24 mouse cellular contexts compared by ENCODE assay signal in the genomic region with DNA sequence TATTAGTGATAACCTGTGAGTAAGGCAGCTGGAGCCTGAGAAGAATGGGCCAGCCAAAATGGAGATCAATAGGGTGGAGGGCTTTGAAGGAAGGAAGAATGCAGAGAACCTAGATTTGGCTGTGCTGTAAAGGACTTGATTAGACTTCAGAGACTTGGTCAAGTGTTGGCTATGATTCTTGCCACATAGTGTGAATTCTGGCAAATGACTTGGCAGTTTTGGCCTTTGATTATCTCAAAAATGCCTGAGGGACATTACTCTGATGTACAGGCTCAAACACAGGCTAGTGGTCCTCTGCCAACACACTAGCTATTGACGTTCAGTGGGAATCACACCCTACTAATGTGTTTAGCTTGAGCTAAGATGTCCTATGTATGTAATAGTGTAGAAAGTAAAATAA.
DNase-seq lines count a peak whose midpoint lies in the region; ATAC-seq lines count a peak whose summit lies in the region.
"Had no signal": no experiment of that assay in that cellular context is flagged by ENCODE, and none has a peak within 500 bp of the region (broad histone marks: within the 10 kb centered on the region; RNA-seq: fewer than 3 reads in every experiment).

No protein-coding gene starts in this region.

- no peak overlapping the region for H3K4me2 ChIP-seq in heart, embryonic 12.5 days
- H3K4me2 ChIP-seq in liver, embryonic 11.5 days: no peak overlapping the region
- H3K4me2 ChIP-seq: forebrain, embryonic 13.5 days; hindbrain, embryonic 13.5 days; intestine, embryonic 15.5 days had no signal

- ATAC-seq in heart, embryonic 12.5 days (ENCODE audit: insufficient number of reproducible peaks, low FRiP score): no peak
- ATAC-seq in liver, embryonic 11.5 days (replicated peaks; ENCODE audit: low FRiP score): no peak
- ATAC-seq: CD4-positive, CD25-positive, alpha-beta regulatory T cell, adult 4 months; forebrain, embryonic 13.5 days; forebrain, embryonic 16.5 days; hindbrain, embryonic 16.5 days; intestine, embryonic 15.5 days; Patski had no signal

- whole genome bisulfite sequencing in heart, embryonic 12.5 days: 53% methylated on average over 1 of the region's 1 CpGs
- WGBS in heart, embryonic 10.5 days: 79% methylated on average over 1 of the region's 1 CpGs
- 46% methylated on average over 1 of the region's 1 CpGs for WGBS in liver, embryonic 11.5 days

- no peaks in the 10 kb centered on the region for H3K36me3 ChIP-seq in heart, embryonic 12.5 days
- no peaks in the 10 kb centered on the region for H3K36me3 ChIP-seq in heart, embryonic 10.5 days
- no peaks in the 10 kb centered on the region for H3K36me3 ChIP-seq in liver, embryonic 11.5 days (ENCODE audit: control insufficient read depth, insufficient read depth, low read length)
- H3K36me3 ChIP-seq: forebrain, embryonic 10.5 days; hindbrain, embryonic 10.5 days; hindbrain, embryonic 13.5 days; intestine, embryonic 15.5 days had no signal

- no peaks in the 10 kb centered on the region for H3K27me3 ChIP-seq in heart, embryonic 12.5 days (replicated peaks)
- H3K27me3 ChIP-seq in heart, embryonic 10.5 days (ENCODE audit: insufficient read depth, poor library complexity, severe bottlenecking): no peaks in the 10 kb centered on the region
- no peaks in the 10 kb centered on the region for H3K27me3 ChIP-seq in liver, embryonic 11.5 days (replicated peaks; ENCODE audit: control insufficient read depth, insufficient read depth, low read length)
- H3K27me3 ChIP-seq: forebrain, embryonic 13.5 days; hindbrain, embryonic 13.5 days; intestine, embryonic 15.5 days; Patski had no signal

- intact Hi-C loops in heart, postnatal 10 days (cut with DNase I): loop anchor here (10.0 kb wide), 1 partner anchor 223 kb away; no protein-coding TSS in a partner anchor

- DNase-seq in heart, adult 8-10 months (ENCODE audit: low spot score): peak; percentile 49
- DNase-seq in heart, postnatal 10 days: peak; percentile 58 to 59
- DNase-seq in heart, embryonic 10.5 days (ENCODE audit: low spot score): no peak
- peak; percentile 50 for DNase-seq in Muller cell, postnatal 12 days (ENCODE audit: inconsistent ontology term)
- peak; percentile 3 for DNase-seq in NIH3T3 (ENCODE audit: low read depth)
- no peak for DNase-seq in liver, embryonic 11.5 days (ENCODE audit: low spot score)
- DNase-seq: adrenal gland, adult 2 months; adrenal gland, postnatal 14 days; cerebellum, adult 11 months; cerebellum, adult 8-10 months; gastrocnemius, postnatal 10 days; gastrocnemius, postnatal 36 days; kidney, adult 11 months; kidney, adult 8-10 months had no signal

- no peaks in the 10 kb centered on the region for H3K4me1 ChIP-seq in heart, embryonic 12.5 days (replicated peaks)
- no peaks in the 10 kb centered on the region for H3K4me1 ChIP-seq in heart, embryonic 10.5 days
- H3K4me1 ChIP-seq in liver, embryonic 11.5 days (replicated peaks; ENCODE audit: control insufficient read depth, insufficient read depth, low read length): no peaks in the 10 kb centered on the region
- H3K4me1 ChIP-seq: forebrain, embryonic 10.5 days; forebrain, embryonic 13.5 days; hindbrain, embryonic 10.5 days; hindbrain, embryonic 13.5 days; intestine, embryonic 15.5 days had no signal

- H3K4me3 ChIP-seq in heart, embryonic 12.5 days: no peak overlapping the region
- H3K4me3 ChIP-seq in heart, embryonic 10.5 days: no peak overlapping the region
- H3K4me3 ChIP-seq in liver, embryonic 11.5 days (ENCODE audit: low read depth, low read length): no peak overlapping the region
- H3K4me3 ChIP-seq: forebrain, embryonic 10.5 days; forebrain, embryonic 13.5 days; hindbrain, embryonic 10.5 days; hindbrain, embryonic 13.5 days; intestine, embryonic 15.5 days had no signal

- H3K9me3 ChIP-seq in heart, embryonic 12.5 days (replicated peaks): no peaks in the 10 kb centered on the region
- H3K9me3 ChIP-seq in heart, embryonic 10.5 days: no peaks in the 10 kb centered on the region
- H3K9me3 ChIP-seq in liver, embryonic 11.5 days (ENCODE audit: control insufficient read depth, low read length): no peaks in the 10 kb centered on the region
- H3K9me3 ChIP-seq: forebrain, embryonic 10.5 days; forebrain, embryonic 13.5 days; hindbrain, embryonic 10.5 days; hindbrain, embryonic 13.5 days; intestine, embryonic 15.5 days had no signal

- H3K27ac ChIP-seq in heart, embryonic 12.5 days (ENCODE audit: poor library complexity, severe bottlenecking): no peak overlapping the region
- no peak overlapping the region for H3K27ac ChIP-seq in heart, embryonic 10.5 days
- no peak overlapping the region for H3K27ac ChIP-seq in liver, embryonic 11.5 days (ENCODE audit: low read depth, low read length)
- H3K27ac ChIP-seq: forebrain, embryonic 10.5 days; forebrain, embryonic 13.5 days; hindbrain, embryonic 10.5 days; hindbrain, embryonic 13.5 days; intestine, embryonic 15.5 days had no signal

- H3K9ac ChIP-seq in heart, embryonic 12.5 days: no peak overlapping the region
- H3K9ac ChIP-seq in liver, embryonic 11.5 days (ENCODE audit: low read depth, low read length): no peak overlapping the region
- H3K9ac ChIP-seq: forebrain, embryonic 13.5 days; hindbrain, embryonic 13.5 days; intestine, embryonic 15.5 days had no signal

Comparison
In these comparisons a context has a peak if more than half of its experiments do, and no peak if none do; other contexts are left out.
1. DNase-seq: peak in heart, adult 8-10 months (single experiment), heart, postnatal 10 days (2 of 2), Muller cell, postnatal 12 days (single experiment) and NIH3T3 (single experiment); none in heart, embryonic 10.5 days (single experiment) and liver, embryonic 11.5 days (single experiment).